Mouse (Mus musculus) CD8-positive naive resting alpha-beta T cell, adult 2 months (primary cell): Measurements from ENCODE around the gene Gm48552.

Experiments
- DNase-seq, 2 experiments: peaks; one replicate each; pipeline ENCODE4 v3.0.0; 2022; ENCODE audit warnings: low read depth in 2 of 2, low spot score in 2 of 2

Gm48552 gene

GRCm38 (mm10) chr10:81418216-81419070 lies 29.6 kb downstream of the Gm48552 start:
- DNase-seq: no peak

- DNase-seq: no peak
These were observed 30.5 kb downstream of the Gm48552 start for GRCm38 (mm10) chr10:81419111-81419928.

- DNase-seq: no peak
These were observed 31.5 kb downstream of the Gm48552 start for GRCm38 (mm10) chr10:81420191-81420767.

- no peak for DNase-seq
These were observed 32.4 kb downstream of the Gm48552 start for GRCm38 (mm10) chr10:81421041-81421796.

GRCm38 (mm10) chr10:81421797-81422100 lies 32.9 kb downstream of the Gm48552 start:
- DNase-seq: no peak

GRCm38 (mm10) chr10:81422191-81422590 lies 33.4 kb downstream of the Gm48552 start:
- no peak for DNase-seq

- DNase-seq: no peak
These were observed 33.9 kb downstream of the Gm48552 start for GRCm38 (mm10) chr10:81422661-81423217.

GRCm38 (mm10) chr10:81423476-81424245 lies 34.9 kb downstream of the Gm48552 start:
- no peak for DNase-seq

GRCm38 (mm10) chr10:81424246-81425051 lies 35.6 kb downstream of the Gm48552 start:
- no peak for DNase-seq

GRCm38 (mm10) chr10:81425236-81425850 lies 36.5 kb downstream of the Gm48552 start:
- no peak for DNase-seq

GRCm38 (mm10) chr10:81426081-81426671 lies 37.4 kb downstream of the Gm48552 start:
- DNase-seq: no peak

- DNase-seq: no peak
These were observed 38.1 kb downstream of the Gm48552 start for GRCm38 (mm10) chr10:81426897-81427296.

GRCm38 (mm10) chr10:81427327-81427726 lies 38.5 kb downstream of the Gm48552 start:
- DNase-seq: no peak

GRCm38 (mm10) chr10:81427804-81428506 lies 39.1 kb downstream of the Gm48552 start:
- no peak for DNase-seq

- no peak for DNase-seq
These were observed 39.7 kb downstream of the Gm48552 start for GRCm38 (mm10) chr10:81428507-81428870.

GRCm38 (mm10) chr10:81429092-81429491 lies 40.3 kb downstream of the Gm48552 start:
- DNase-seq: no peak

- DNase-seq: peak; percentile 25 to 38
These were observed 40.8 kb downstream of the Gm48552 start for GRCm38 (mm10) chr10:81429605-81430061.
